Mouse (Mus musculus) spleen, adult 2 months (tissue): Measurements from ENCODE around the gene Zbtb34.

Experiments used
- CTCF ChIP-seq: fragments of 200-500 bp; IDR thresholded peaks from 2 replicates; pipeline ENCODE4 v1.5.1; 2011; ENCODE audit warnings: mild to moderate bottlenecking, inconsistent platforms; ENCODE audit not compliant: insufficient read depth, insufficient read length, insufficient replicate concordance; ENCODE audit errors: extremely low read depth
- POLR2A ChIP-seq: fragments of 200-500 bp; IDR thresholded peaks from 2 replicates; pipeline ENCODE4 v1.6.1; 2011; ENCODE audit warnings: low read depth, low read length, inconsistent platforms

- TF ChIP-seq CTCF = no peak
- no peak for TF ChIP-seq POLR2A
These were observed 30.9 kb upstream of the Zbtb34 start for GRCm38 (mm10) chr2:33462066-33462465.
